Mouse (Mus musculus): ENCODE measurements around the gene Htra1.

- TF ChIP-seq CTCF (IDR thresholded peaks at IDR 0.05; ENCODE audit: low read depth, low read length) (no peak), POLR2A (IDR thresholded peaks at IDR 0.05; ENCODE audit: insufficient read depth, low read length) (no peak), EP300 (IDR thresholded peaks at IDR 0.05; ENCODE audit: insufficient read depth, low read depth, low read length) (no peak)
Observed at GRCm38 (mm10) chr7:130904571-130905365, 31.1 kb upstream of the Htra1 start.
